Comparison of ENCODE assay signal across 26 mouse cellular contexts in the genomic region with DNA sequence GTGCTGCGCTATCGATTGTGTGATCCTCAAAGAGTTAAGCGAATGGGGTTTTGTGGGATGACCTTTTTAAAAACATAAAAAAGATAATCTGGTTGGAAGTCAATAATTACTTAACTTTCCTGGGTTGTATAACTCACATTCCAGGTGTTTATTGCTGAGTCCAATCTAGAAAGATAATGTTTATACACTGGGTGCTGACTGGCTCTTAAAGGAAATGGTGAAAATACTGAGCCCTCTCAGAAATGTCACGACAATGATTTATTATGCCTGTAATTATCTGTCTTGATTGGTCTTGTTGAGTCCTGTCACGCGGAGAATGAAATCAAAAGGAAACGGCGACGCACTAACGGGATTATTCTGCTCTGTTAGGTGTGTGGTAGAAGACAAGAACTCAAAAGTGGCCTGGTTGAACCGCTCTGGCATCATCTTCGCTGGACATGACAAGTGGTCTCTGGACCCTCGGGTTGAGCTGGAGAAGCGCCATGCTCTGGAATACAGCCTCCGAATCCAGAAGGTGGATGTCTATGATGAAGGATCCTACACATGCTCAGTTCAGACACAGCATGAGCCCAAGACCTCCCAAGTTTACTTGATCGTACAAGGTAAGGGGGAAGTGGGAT.
DNase-seq lines count a peak whose midpoint lies in the region; ATAC-seq lines count a peak whose summit lies in the region.
"Had no signal": no experiment of that assay in that cellular context is flagged by ENCODE, and none has a peak within 500 bp of the region (broad histone marks: within the 10 kb centered on the region; RNA-seq: fewer than 3 reads in every experiment).

No protein-coding gene starts in this region.

- no peaks in the 10 kb centered on the region for H3K27me3 ChIP-seq in intestine, embryonic 15.5 days (replicated peaks)
- H3K27me3 ChIP-seq in forebrain, embryonic 16.5 days (replicated peaks; ENCODE audit: control insufficient read depth, insufficient read depth, low read length) = no peaks in the 10 kb centered on the region
- H3K27me3 ChIP-seq: embryonic facial prominence, embryonic 12.5 days; heart, embryonic 12.5 days; lung, embryonic 15.5 days; neural tube, embryonic 12.5 days; Patski; stomach, embryonic 15.5 days had no signal

- no peak overlapping the region for H3K4me3 ChIP-seq in intestine, embryonic 15.5 days (replicated peaks)
- H3K4me3 ChIP-seq in forebrain, embryonic 16.5 days (replicated peaks; ENCODE audit: low read length) = no peak overlapping the region
- H3K4me3 ChIP-seq: embryonic facial prominence, embryonic 12.5 days; heart, adult 2 months; heart, embryonic 12.5 days; lung, embryonic 15.5 days; midbrain, embryonic 10.5 days; myocyte; neural tube, embryonic 12.5 days; stomach, embryonic 15.5 days had no signal

- no peaks in the 10 kb centered on the region for H3K36me3 ChIP-seq in intestine, embryonic 15.5 days
- no peaks in the 10 kb centered on the region for H3K36me3 ChIP-seq in forebrain, embryonic 16.5 days (ENCODE audit: control insufficient read depth, insufficient read depth)
- H3K36me3 ChIP-seq: embryonic facial prominence, embryonic 12.5 days; G1E; heart, embryonic 12.5 days; lung, embryonic 15.5 days; midbrain, embryonic 10.5 days; neural tube, embryonic 12.5 days; stomach, embryonic 15.5 days had no signal

- H3K27ac ChIP-seq in intestine, embryonic 15.5 days = no peak overlapping the region
- H3K27ac ChIP-seq in forebrain, embryonic 16.5 days (ENCODE audit: low read length) = no peak overlapping the region
- H3K27ac ChIP-seq: embryonic facial prominence, embryonic 12.5 days; heart, adult 2 months; hindbrain, embryonic 14.5 days; kidney, postnatal 0 days; lung, embryonic 15.5 days; midbrain, embryonic 10.5 days; neural tube, embryonic 12.5 days; stomach, embryonic 15.5 days had no signal

- intact Hi-C loops in left cerebral cortex, postnatal 4 days (cut with DNase I) = no loop called here

- H3K9ac ChIP-seq in intestine, embryonic 15.5 days = no peak overlapping the region
- no peak overlapping the region for H3K9ac ChIP-seq in forebrain, embryonic 16.5 days (replicated peaks; ENCODE audit: low read depth, low read length)
- H3K9ac ChIP-seq: embryonic facial prominence, embryonic 12.5 days; heart, embryonic 12.5 days; hindbrain, embryonic 14.5 days; lung, embryonic 15.5 days; neural tube, embryonic 12.5 days; stomach, embryonic 15.5 days had no signal

- 68% methylated on average over 16 of the region's 16 CpGs for WGBS in intestine, embryonic 15.5 days
- 68% methylated on average over 16 of the region's 16 CpGs for WGBS in forebrain, embryonic 16.5 days

- peak; percentile 64 to 77 for DNase-seq in cerebellum, postnatal 10 days
- no peak for DNase-seq in cerebellum, postnatal 36 days
- peak; percentile 60 for DNase-seq in left cerebral cortex, postnatal 4 days
- DNase-seq in left cerebral cortex, adult 11 months (ENCODE audit: low spot score) = no peak
- DNase-seq in liver = no peak
- DNase-seq: adrenal gland, postnatal 14 days; cerebellum, adult 9-10 months; heart, adult 2 months; kidney, adult 8-10 months; kidney, postnatal 4 days; thymus, postnatal 25 days had no signal

- no peaks in the 10 kb centered on the region for H3K4me1 ChIP-seq in intestine, embryonic 15.5 days (replicated peaks)
- no peaks in the 10 kb centered on the region for H3K4me1 ChIP-seq in forebrain, embryonic 16.5 days (replicated peaks; ENCODE audit: control insufficient read depth, insufficient read depth, low read length)
- H3K4me1 ChIP-seq: embryonic facial prominence, embryonic 12.5 days; heart, embryonic 12.5 days; lung, embryonic 15.5 days; neural tube, embryonic 12.5 days; stomach, embryonic 15.5 days had no signal

- peak; percentile 92 for ATAC-seq in intestine, embryonic 15.5 days
- no peak for ATAC-seq in forebrain, embryonic 16.5 days
- ATAC-seq: forebrain, embryonic 14.5 days; Patski had no signal

- H3K9me3 ChIP-seq in intestine, embryonic 15.5 days = no peaks in the 10 kb centered on the region
- H3K9me3 ChIP-seq in forebrain, embryonic 16.5 days (ENCODE audit: control insufficient read depth, low read length) = no peaks in the 10 kb centered on the region
- H3K9me3 ChIP-seq: embryonic facial prominence, embryonic 12.5 days; heart, embryonic 12.5 days; lung, embryonic 15.5 days; midbrain, embryonic 10.5 days; neural tube, embryonic 12.5 days; stomach, embryonic 15.5 days had no signal

- no peak overlapping the region for H3K4me2 ChIP-seq in intestine, embryonic 15.5 days (replicated peaks)
- no peak overlapping the region for H3K4me2 ChIP-seq in forebrain, embryonic 16.5 days (ENCODE audit: low read length)
- H3K4me2 ChIP-seq: embryonic facial prominence, embryonic 12.5 days; heart, embryonic 12.5 days; hindbrain, embryonic 14.5 days; liver, embryonic 11.5 days; lung, embryonic 15.5 days; neural tube, embryonic 12.5 days; stomach, embryonic 15.5 days had no signal

Comparison
In these comparisons a context has a peak if more than half of its experiments do, and no peak if none do; other contexts are left out.
1. DNase-seq: peak in cerebellum, postnatal 10 days (2 of 2) and left cerebral cortex, postnatal 4 days (single experiment); none in cerebellum, postnatal 36 days (0 of 2), left cerebral cortex, adult 11 months (single experiment) and liver (single experiment).